Mouse (Mus musculus): ENCODE measurements around the gene Fstl5. TPM values are rescaled to one million over a fixed set of nuclear protein-coding genes. Genes with fewer than 3 reads are reported as not detected.

Gene Fstl5
- polyA plus RNA-seq, 1 experiment from 2014 or later = 0.65 TPM

DNA sequence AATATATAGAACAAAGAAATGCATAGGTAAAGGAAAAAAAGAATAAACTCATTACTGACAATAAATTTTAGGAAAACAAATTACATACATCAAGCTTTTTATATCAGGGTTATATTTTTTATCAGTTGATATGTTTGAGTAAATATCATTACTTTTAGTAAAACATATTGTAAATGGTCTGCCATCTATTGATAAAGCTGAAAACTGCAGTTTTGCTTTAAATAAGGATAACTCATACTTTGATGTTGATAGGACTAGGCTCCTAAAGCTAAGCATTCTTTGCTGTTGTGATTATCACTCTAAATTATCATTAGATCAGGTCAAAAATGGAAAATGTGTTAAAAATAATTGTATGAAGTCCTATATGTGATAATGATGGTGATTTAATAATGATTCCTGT, 493.3 kb downstream of the Fstl5 start:
- H3K27ac ChIP-seq = no peak overlapping the region
- no peak overlapping the region for H3K9ac ChIP-seq
- no peak overlapping the region for H3K4me3 ChIP-seq
- no peaks in the 10 kb centered on the region for H3K4me1 ChIP-seq
- no peaks in the 10 kb centered on the region for H3K27me3 ChIP-seq
- H3K9me3 ChIP-seq = no peaks in the 10 kb centered on the region
- H3K4me2 ChIP-seq (replicated peaks) = no peak overlapping the region
- no peaks in the 10 kb centered on the region for H3K36me3 ChIP-seq
- ATAC-seq (ENCODE audit: low FRiP score, low read depth) = no peak

DNA sequence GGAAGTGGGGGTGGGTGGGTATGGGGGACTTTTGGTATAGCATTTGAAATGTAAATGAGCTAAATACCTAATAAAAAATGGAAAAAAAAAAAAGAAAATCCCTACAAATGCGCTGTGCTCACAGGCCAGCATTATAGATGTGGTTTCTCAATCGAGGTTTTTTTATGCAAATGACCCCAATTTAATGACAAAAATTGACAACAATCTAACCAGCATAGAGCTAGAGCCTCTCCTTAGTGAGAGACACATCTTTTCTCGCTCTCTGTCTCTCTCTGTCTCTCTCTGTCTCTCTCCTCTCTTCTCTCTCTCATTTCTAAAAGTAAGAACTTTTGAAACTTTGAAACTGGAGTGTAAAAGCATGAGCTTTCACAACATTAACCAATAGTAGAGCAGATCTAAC, 498.4 kb downstream of the Fstl5 start:
- Histone ChIP-seq H3K4me2 (replicated peaks) (no peak overlapping the region), H3K9me3 (no peaks in the 10 kb centered on the region), H3K36me3 (no peaks in the 10 kb centered on the region), H3K4me3 (no peak overlapping the region), H3K9ac (no peak overlapping the region), H3K4me1 (no peaks in the 10 kb centered on the region), H3K27ac (no peak overlapping the region), H3K27me3 (no peaks in the 10 kb centered on the region)
- WGBS = 68% methylated on average over 3 of the region's 3 CpGs
- no peak for ATAC-seq (ENCODE audit: low FRiP score, low read depth)

DNA sequence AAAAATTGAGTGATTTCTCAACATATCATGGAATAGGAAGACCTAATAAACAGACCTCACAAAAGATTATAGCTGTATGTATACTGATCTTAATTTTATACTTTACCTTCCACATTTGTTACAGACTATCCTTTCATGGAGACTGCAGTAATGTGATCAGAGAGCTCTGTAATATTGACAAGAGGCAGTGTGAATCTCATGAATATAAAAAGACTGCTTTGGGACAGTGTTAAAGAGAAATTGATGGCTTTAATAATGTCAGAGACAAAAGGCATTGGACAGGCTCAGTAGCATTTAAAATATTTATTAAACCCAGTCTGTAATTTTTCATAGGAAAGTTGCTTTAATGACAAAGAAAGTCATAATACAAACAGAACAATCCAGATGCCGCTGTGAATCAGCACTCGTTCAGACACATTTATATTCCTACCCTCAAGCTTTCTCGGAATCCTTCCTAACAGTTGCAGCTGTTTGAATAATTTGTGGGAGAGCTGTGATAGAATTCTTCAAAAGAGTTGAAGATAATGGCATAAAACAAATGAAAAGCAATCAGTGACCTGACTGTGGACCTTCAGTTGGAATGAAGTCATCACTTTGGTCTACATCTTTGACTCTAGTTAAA, 499.0 kb downstream of the Fstl5 start:
- Histone ChIP-seq H3K4me2 (replicated peaks) (no peak overlapping the region), H3K36me3 (no peaks in the 10 kb centered on the region), H3K4me1 (no peaks in the 10 kb centered on the region), H3K4me3 (no peak overlapping the region), H3K9me3 (no peaks in the 10 kb centered on the region), H3K27ac (no peak overlapping the region), H3K9ac (no peak overlapping the region), H3K27me3 (no peaks in the 10 kb centered on the region)
- 78% methylated on average over 3 of the region's 3 CpGs for WGBS
- ATAC-seq (ENCODE audit: low FRiP score, low read depth) = no peak

DNA sequence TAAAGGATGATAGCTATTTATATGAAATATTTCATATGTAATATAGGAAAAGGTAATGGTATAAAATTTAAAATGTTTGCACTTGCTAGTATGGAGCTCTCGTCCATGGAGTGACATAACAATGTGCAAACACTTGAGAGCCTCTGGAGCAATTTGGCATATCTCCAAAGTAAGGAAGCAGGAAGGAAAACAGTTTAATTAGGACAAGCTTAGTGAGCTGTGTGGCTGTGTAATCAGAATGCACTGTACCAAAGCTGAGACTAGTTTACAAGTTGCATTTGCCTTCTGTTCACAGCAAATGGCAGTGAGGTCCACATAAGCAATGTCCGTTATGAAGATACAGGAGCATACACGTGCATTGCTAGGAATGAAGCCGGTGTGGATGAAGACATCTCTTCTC, 519.1 kb downstream of the Fstl5 start:
- no peak overlapping the region for H3K4me2 ChIP-seq (replicated peaks)
- no peak for ATAC-seq (ENCODE audit: low FRiP score, low read depth)
- no peak overlapping the region for H3K9ac ChIP-seq
- H3K27ac ChIP-seq = no peak overlapping the region
- 81% methylated on average over 4 of the region's 4 CpGs for WGBS
- no peaks in the 10 kb centered on the region for H3K4me1 ChIP-seq
- no peaks in the 10 kb centered on the region for H3K9me3 ChIP-seq
- H3K27me3 ChIP-seq = no peaks in the 10 kb centered on the region
- H3K36me3 ChIP-seq = no peaks in the 10 kb centered on the region
- no peak overlapping the region for H3K4me3 ChIP-seq

DNA sequence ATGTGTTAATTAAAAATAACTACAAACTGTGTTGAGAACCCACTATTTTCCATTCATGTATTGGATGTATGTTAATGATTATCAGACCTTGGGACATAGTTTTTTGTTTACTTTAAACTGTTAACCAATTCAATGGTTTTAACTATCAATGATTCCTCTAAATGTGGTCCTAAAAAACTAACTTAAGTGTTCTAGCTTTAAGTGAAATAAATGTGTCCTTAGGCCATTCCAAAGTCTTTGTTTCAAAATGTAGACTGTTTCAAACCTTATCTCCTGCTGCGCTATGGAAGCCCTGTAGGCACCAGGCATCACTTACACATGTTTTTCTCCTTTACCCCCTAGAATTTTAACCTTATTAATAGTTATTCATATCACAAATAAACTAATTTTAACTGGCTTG, 546.0 kb downstream of the Fstl5 start:
- H3K4me3 ChIP-seq = no peak overlapping the region
- WGBS = 93% methylated on average over 1 of the region's 1 CpGs
- H3K36me3 ChIP-seq = no peaks in the 10 kb centered on the region
- H3K27me3 ChIP-seq = no peaks in the 10 kb centered on the region
- no peaks in the 10 kb centered on the region for H3K4me1 ChIP-seq
- ATAC-seq (ENCODE audit: low FRiP score, low read depth) = no peak
- H3K27ac ChIP-seq = no peak overlapping the region
- no peak overlapping the region for H3K9ac ChIP-seq
- no peak overlapping the region for H3K4me2 ChIP-seq (replicated peaks)
- H3K9me3 ChIP-seq = no peaks in the 10 kb centered on the region

DNA sequence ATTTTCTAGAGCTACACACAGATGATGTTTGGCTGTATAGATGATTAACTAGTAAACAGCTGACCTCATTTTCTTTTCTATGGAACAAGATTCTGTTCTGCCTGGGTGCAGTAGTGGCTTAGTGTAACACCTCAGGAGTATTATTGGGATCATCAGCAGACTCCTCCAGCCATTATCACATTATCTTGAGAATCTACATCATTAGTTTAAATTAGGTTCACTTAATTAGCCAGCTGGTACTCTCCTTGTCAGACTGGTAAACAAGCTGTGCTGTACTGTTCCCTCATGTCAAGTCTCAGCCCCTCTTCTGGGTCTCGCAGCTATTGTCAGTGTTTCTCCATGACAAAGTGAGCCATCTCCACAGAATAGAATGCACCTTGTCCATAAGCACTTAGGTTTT, 580.2 kb downstream of the Fstl5 start:
- 86% methylated on average over 1 of the region's 1 CpGs for WGBS
- no peak for ATAC-seq (ENCODE audit: low FRiP score, low read depth)
- no peak overlapping the region for H3K4me2 ChIP-seq (replicated peaks)
- H3K4me3 ChIP-seq = no peak overlapping the region
- H3K9me3 ChIP-seq = no peaks in the 10 kb centered on the region
- H3K9ac ChIP-seq = no peak overlapping the region
- H3K36me3 ChIP-seq = no peaks in the 10 kb centered on the region
- no peak overlapping the region for H3K27ac ChIP-seq
- H3K27me3 ChIP-seq = no peaks in the 10 kb centered on the region
- H3K4me1 ChIP-seq = no peaks in the 10 kb centered on the region

DNA sequence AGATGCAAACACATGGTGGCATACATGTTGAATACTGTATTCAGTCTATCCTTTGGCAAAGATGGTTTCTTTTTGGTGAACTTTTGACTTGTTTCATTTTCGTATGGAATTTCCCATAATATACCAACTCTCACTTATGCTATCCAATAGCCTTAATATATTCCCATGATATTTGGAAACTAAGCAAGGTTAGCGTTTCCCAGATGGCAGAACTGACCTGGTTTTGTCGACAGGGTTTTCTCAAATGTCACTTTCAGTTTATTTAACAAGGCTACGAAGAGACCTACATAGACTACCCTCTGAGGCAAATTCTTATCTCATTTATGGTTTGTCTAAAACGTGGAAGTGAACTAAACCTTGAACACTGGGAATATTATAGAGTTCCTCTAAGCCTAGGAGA, 596.8 kb downstream of the Fstl5 start:
- Histone ChIP-seq H3K4me2 (replicated peaks) (no peak overlapping the region), H3K27me3 (0 out of 2 replicates have a peak, but pooled peaks cover 4% of the 10 kb centered on the region), H3K9ac (no peak overlapping the region), H3K27ac (no peak overlapping the region), H3K4me3 (no peak overlapping the region), H3K9me3 (no peaks in the 10 kb centered on the region), H3K36me3 (no peaks in the 10 kb centered on the region), H3K4me1 (no peaks in the 10 kb centered on the region)
- ATAC-seq (ENCODE audit: low FRiP score, low read depth) = no peak
- 63% methylated on average over 5 of the region's 5 CpGs for WGBS

DNA sequence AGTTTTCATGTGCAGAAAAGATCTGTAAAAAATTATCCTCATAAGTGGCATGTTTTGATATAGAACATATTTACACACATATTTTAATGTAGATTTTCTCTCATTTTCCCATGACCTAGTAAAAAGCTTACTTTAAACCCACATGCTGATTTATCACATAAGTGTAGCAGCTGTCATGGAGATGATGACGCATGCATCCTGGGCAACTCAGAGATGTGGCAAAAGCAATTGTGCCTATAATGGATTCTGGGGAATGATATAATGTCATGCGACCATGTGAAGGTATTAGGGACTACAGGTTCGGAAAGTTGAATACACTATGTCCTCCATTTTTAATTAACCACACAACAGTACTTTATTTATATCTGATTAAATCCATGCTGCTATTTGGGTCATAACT, 601.9 kb downstream of the Fstl5 start:
- Histone ChIP-seq H3K27me3 (0 out of 2 replicates have a peak, but pooled peaks cover 4% of the 10 kb centered on the region), H3K9ac (no peak overlapping the region), H3K4me1 (no peaks in the 10 kb centered on the region), H3K4me2 (replicated peaks) (no peak overlapping the region), H3K27ac (no peak overlapping the region), H3K9me3 (no peaks in the 10 kb centered on the region), H3K4me3 (no peak overlapping the region), H3K36me3 (no peaks in the 10 kb centered on the region)
- no peak for ATAC-seq (ENCODE audit: low FRiP score, low read depth)
- 92% methylated on average over 3 of the region's 3 CpGs for WGBS

DNA sequence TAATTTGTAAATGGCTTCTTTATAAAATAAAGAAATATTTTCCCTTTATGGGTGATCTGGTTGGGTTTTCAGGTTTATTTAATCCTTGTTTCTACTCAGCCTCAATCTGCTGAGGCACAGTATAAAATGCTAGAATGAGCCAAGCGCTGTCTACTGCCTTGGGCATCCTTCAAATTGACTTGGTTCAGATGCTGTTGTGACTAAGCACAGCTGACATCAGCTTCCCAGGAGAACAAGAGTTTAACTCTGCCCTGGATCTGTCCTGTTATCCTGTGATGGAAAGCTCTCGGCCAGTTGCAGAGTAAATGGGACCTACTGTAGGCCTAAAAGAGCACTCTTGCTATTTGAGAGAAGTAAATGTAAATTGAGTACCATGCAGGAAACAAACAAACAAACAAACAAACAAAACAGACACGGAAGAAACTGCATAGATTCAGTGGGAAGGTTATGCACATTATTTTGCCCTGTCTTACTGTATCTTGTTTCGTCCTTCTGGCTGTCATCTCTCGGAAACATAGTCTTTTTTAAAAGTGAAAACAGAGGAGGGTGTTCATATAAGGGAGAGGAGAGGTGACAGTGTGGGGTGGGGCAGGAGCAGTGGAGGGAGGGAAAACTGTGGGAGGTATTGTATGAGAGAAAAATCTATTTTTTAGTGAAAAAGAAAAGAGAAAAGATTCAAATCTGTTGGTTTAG, 605.9 kb downstream of the Fstl5 start:
- Histone ChIP-seq H3K4me2 (replicated peaks) (no peak overlapping the region), H3K9ac (no peak overlapping the region), H3K36me3 (no peaks in the 10 kb centered on the region), H3K27me3 (no peaks in the 10 kb centered on the region), H3K4me1 (no peaks in the 10 kb centered on the region), H3K27ac (no peak overlapping the region), H3K9me3 (no peaks in the 10 kb centered on the region), H3K4me3 (no peak overlapping the region)
- no peak for ATAC-seq (ENCODE audit: low FRiP score, low read depth)
- WGBS = 66% methylated on average over 5 of the region's 5 CpGs

DNA sequence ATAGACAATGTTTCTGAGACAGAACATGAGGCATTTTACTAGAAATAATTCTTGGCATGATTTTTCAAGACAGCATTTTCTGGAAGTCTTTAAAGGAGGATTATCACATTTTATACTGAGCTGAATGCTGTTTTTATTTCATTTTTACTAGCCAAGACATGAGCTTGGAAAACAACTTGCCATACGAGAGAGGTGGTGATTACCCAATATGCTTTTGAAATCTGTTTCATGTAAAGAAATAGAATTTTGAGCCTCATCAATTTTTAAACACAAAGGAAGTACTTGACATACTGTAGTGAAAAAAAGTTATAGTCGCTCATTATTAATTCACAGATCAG, 606.4 kb downstream of the Fstl5 start:
- Histone ChIP-seq H3K36me3 (no peaks in the 10 kb centered on the region), H3K9ac (no peak overlapping the region), H3K4me1 (no peaks in the 10 kb centered on the region), H3K4me2 (replicated peaks) (no peak overlapping the region), H3K4me3 (no peak overlapping the region), H3K27ac (no peak overlapping the region), H3K9me3 (no peaks in the 10 kb centered on the region), H3K27me3 (no peaks in the 10 kb centered on the region)
- 46% methylated on average over 2 of the region's 2 CpGs for WGBS
- ATAC-seq (ENCODE audit: low FRiP score, low read depth) = no peak

DNA sequence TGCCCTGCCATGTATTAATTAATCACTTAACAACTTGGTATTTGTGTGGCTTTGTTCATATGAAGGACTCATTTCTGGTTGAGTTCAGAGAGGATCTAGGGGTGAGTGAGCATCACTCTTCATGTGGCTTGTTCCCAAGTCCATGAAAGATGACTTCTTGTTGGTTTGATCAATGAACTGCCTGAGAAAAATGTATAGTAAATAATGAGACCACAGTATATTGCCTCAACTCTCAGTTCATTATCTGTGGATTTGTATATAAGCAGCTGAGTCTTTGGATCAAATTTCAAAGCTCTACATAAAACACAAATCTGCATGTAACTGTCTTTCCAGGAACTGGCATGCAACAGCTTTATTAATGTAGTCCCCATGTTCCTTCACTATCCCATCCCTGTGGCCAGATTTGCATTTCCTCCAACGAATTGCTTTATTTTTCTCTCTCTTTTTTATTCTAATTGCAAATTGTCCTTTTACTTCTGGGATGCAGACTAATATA, 623.1 kb downstream of the Fstl5 start:
- H3K4me1 ChIP-seq = no peaks in the 10 kb centered on the region
- no peak overlapping the region for H3K27ac ChIP-seq
- no peak for ATAC-seq (ENCODE audit: low FRiP score, low read depth)
- no peak overlapping the region for H3K4me2 ChIP-seq (replicated peaks)
- H3K9ac ChIP-seq = no peak overlapping the region
- no peak overlapping the region for H3K4me3 ChIP-seq
- no peaks in the 10 kb centered on the region for H3K9me3 ChIP-seq
- H3K27me3 ChIP-seq = no peaks in the 10 kb centered on the region
- WGBS = 41% methylated on average over 1 of the region's 1 CpGs
- H3K36me3 ChIP-seq = no peaks in the 10 kb centered on the region

DNA sequence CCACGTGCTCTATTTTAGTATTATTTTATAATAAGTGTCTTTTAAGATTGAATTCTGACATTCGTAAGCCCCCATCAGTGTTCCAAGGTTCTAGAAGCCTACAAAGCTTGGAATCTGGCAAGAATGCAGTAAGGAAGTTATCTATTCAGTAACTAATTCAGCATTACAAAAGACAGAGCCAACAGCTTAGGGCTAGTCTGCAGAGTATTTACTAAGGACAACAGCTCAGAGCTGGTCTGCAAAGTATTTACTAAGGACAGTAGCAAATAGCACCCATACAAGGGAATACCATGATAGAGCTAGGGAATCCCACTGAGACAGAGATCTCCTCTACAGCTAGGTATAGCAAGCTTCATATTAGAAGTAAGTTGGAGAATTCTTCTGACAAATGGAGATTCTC, 665.2 kb downstream of the Fstl5 start:
- no peak overlapping the region for H3K27ac ChIP-seq
- ATAC-seq (ENCODE audit: low FRiP score, low read depth) = no peak
- H3K4me1 ChIP-seq = no peaks in the 10 kb centered on the region
- 80% methylated on average over 2 of the region's 2 CpGs for WGBS
- H3K4me2 ChIP-seq (replicated peaks) = no peak overlapping the region
- no peaks in the 10 kb centered on the region for H3K9me3 ChIP-seq
- H3K4me3 ChIP-seq = no peak overlapping the region
- no peaks in the 10 kb centered on the region for H3K27me3 ChIP-seq
- H3K36me3 ChIP-seq = no peaks in the 10 kb centered on the region
- no peak overlapping the region for H3K9ac ChIP-seq

Data from limb, embryonic 13.5 days (tissue).